Mouse (Mus musculus) kidney, postnatal 10 days (tissue): ENCODE measurements around the gene Gm49396.

Source experiments
- DNase-seq: peaks from one replicate; pipeline ENCODE4 v3.0.0; 2021; ENCODE audit warnings: mixed read lengths

The Gm49396 gene

GRCm38 (mm10) chr7:30588676-30589434 lies 25.7 kb downstream of the Gm49396 start, which contains the start of gene Kmt2b:
Gene Kmt2b, minus strand, starts transcription at chr7:30588726.
- DNase-seq, result peak; percentile 97

GRCm38 (mm10) chr7:30589435-30590301 lies 26.5 kb downstream of the Gm49396 start:
- DNase-seq, result peak; percentile 94

GRCm38 (mm10) chr7:30590927-30591604 lies 27.9 kb downstream of the Gm49396 start:
- no peak for DNase-seq

DNA sequence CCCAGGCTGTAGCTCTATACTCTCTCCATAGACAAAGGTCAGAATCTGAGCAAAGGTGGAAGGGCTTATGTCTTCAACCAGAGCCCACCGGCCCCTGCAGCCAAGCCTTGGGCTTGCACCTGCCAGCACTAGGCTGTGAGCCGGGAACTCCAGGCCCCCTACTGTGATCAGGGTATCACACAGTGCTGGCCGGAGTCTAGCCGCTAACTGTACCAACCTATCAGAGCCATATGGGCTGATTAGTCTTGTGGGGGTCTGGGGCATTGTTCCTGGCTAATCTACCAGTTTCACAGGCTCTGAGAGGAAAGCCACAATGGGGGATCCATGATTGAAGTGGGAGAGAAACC lies 28.4 kb downstream of the Gm49396 start:
- DNase-seq, result no peak

- DNase-seq, result no peak
Measured at GRCm38 (mm10) chr7:30592772-30593423, 29.8 kb downstream of the Gm49396 start.

- no peak for DNase-seq
Measured at GRCm38 (mm10) chr7:30593579-30594509, 30.7 kb downstream of the Gm49396 start.

- DNase-seq, result no peak
Measured at GRCm38 (mm10) chr7:30594510-30595024, 31.4 kb downstream of the Gm49396 start.

DNA sequence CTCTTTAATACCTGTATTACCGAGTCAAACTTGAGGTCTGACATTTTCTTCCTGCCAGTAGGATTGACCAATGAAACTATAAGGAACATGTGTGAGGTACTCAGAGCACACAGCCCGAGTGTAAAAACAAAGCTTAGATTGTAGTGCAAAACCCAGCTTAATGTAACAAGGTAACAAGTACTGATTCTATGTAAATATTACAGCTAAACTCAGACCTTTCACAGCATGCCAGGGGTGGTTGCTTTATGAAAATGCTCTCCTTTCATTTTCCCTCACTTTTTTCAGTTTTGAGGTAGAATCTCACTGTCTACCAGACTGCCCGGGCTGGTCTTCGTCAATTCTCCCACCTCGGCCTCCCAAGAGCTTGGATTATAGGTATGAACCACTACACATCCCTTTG lies 32.9 kb downstream of the Gm49396 start:
- DNase-seq, result no peak

GRCm38 (mm10) chr7:30596811-30597210 lies 33.7 kb downstream of the Gm49396 start:
- DNase-seq, result no peak

DNA sequence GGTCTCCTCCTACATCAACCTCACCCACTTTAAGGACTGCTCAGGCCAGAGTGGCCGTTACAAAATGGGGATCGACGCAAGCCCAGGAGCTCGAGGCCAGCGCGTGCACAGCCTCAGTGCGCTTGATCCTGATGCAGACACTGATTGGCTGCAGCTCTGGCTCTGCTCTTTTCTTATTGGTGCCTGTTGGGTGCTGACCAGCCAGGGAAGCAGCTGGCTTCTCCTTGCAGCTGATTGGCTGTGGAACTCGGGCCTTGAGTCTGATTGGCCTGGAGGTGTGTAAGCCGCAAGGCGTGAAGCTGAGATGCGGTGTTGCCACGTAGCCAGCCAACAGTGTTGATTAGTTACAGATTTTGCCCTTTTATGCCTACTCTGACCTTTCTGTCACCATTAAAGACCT lies 35.6 kb downstream of the Gm49396 start, which contains the start of gene Zbtb32:
Gene Zbtb32, minus strand, starts transcription at position 124 of the 400 bp plus-strand sequence.
- peak; percentile 4 for DNase-seq

DNA sequence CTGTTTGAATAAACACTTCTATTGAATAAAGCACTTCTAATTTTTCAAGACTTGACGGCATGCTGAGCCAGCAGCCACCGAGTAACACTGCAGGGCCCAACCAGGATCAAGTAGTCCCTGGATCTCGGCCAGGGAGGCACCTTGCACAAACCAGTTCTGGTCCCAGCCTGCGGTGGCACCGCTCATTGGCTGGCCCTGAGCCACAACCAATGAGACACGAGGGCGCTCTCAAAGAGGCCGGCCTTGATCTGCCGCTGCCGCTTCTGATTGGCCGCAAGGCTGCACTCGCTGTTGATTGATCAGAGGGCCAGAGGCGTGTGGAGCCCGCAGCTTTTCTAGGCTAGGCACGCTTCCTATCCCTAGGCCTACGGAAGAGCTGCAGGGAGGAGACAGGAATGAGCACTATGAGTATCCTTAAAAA lies 36.8 kb downstream of the Gm49396 start:
- peak; percentile 96 for DNase-seq

GRCm38 (mm10) chr7:30600651-30601050 lies 37.5 kb downstream of the Gm49396 start:
- peak; percentile 68 for DNase-seq

- DNase-seq, result peak; percentile 77
Measured at GRCm38 (mm10) chr7:30602583-30602982, 39.4 kb downstream of the Gm49396 start.

- DNase-seq, result no peak
Measured at GRCm38 (mm10) chr7:30604424-30604823, 41.3 kb downstream of the Gm49396 start.

DNA sequence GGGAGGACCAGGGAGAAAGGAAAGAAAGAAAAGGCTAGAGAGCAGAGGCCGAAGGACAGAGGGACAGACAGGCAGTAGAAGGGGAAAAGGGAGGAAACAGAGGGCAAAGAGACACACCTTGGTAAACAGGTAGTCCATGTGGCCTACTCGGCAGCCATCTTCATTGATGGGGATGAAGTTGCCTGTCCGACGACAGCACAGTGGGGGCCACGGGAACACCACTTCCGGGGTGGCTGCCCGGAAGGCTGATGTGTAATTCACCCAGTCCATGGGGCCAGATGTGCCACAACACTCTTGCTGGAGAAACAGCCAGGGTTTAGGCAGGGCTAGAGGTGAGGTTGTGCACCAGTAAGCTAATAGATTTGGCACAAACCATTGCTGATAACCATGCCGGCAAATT lies 41.8 kb downstream of the Gm49396 start:
- no peak for DNase-seq

DNA sequence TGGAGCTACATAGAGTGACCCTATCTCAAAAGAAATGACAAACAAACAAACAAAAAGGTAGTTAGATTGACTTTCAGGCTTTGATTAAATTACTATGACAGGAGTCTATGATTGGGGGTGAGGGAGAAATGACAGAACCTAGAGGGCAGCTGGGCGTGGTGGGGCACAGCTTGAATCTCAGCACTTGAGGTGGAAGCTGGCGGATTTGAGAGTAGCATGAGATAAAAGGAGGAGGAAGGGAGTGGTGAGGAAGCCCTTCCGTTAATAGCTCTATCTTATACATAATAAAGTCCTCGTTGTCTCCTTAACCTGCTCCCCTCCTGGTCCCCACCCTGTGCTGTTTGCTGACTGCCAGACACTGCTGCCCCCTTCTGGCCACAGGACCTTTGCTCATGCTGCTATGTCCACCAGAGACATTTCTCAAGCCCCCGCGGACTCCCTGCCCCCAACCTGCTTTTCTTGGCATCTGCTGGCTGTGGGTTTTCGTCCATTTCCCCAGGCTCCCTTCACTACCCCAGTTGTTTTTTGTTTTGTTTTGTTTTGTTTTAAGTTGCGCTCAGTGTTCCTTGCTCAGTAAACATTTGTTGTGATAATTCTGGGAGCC lies 44.7 kb downstream of the Gm49396 start:
- peak; percentile 82 for DNase-seq

GRCm38 (mm10) chr7:30608476-30608875 lies 45.3 kb downstream of the Gm49396 start:
- DNase-seq, result no peak

- no peak for DNase-seq
Measured at GRCm38 (mm10) chr7:30610043-30610442, 46.9 kb downstream of the Gm49396 start.

GRCm38 (mm10) chr7:30612654-30613402 lies 49.7 kb downstream of the Gm49396 start, which contains the start of gene Upk1a:
Gene Upk1a, minus strand, starts transcription at chr7:30612847.
- DNase-seq, result no peak

DNA sequence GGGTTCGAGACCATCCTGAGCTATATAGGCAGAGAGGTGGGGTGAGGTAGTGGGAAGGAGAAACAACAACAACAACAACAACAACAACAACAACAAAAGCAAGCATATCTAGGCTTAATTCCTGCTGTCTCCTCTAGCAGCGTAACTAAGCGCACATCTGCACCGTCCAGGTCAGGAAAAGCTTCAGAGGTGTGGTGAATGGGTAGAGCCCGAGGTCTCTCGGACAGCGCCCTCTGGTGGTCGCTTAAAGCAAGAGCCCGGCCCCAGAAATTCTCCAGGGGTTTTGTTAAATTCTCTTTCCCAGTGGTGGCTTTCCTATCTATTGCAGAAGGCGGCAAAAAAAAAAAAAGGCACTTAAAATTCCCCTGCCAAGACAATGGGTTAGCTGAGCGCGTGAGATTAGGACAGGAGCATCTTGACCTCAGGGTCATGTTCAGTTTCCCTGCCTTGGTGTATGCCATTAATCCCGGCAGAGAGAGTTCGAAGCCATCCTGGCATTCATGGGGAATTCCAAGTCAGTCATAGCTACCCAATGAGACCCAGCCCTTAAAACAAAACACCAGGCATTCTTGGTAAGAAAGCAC lies 50.5 kb downstream of the Gm49396 start:
- peak; percentile 81 for DNase-seq
